Mouse (Mus musculus): ENCODE results near the gene Smyd5. TPM values are rescaled to one million over a fixed set of nuclear protein-coding genes. Genes with fewer than 3 reads are reported as not detected.

The Smyd5 gene
- total RNA-seq, 4 experiments from 2014 or later, result 53.0 to 58.7 (median 54.3) TPM

DNA sequence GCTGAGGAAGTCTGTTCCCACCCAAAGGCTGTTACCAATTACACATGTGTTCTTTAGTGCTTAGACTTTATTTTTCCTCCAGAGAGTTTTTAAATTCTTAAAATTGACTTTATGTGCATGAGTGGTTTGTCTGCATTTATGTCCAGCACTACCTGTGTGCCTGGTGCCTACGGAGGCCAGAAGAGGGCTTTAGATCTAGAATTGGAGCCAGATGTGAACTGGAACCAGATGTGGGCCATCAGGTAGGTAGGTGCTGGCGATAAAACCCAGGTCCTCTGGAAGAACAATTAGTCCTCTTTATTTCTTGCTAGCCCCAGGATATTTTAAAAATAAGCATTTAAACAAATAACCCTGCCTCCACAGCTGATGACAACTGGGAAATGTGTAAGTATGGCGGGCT is 59.8 kb downstream of the Smyd5 start:
- DNase-seq (ENCODE audit: low spot score in 2 of 2), result no peak

Other genes starting within 250 kb of the Smyd5 start
- 10 to 100 TPM; 32.0 to 34.9 (median 33.8) TPM for gene Emx1, start 244.6 kb upstream of the Smyd5 start, total RNA-seq (2022)
- 100 to 1,000 TPM; 177 to 201 (median 188) TPM for gene Sfxn5, start 98.6 kb upstream of the Smyd5 start, total RNA-seq (2022)
- gene Rab11fip5, start 57.4 kb upstream of the Smyd5 start, total RNA-seq (2022), result 10 to 100 TPM; 76.8 to 87.2 (median 83.1) TPM
- not detected for gene Noto, start 8.1 kb upstream of the Smyd5 start, total RNA-seq (2022)
- gene Cct7, start 19.5 kb downstream of the Smyd5 start, total RNA-seq (2022), result 100 to 1,000 TPM; 206 to 234 (median 220) TPM
- gene Pradc1, start 20.0 kb downstream of the Smyd5 start, total RNA-seq (2022), result 10 to 100 TPM; 25.7 to 34.2 (median 32.3) TPM
- 10 to 100 TPM; 80.0 to 89.9 (median 88.0) TPM for gene Fbxo41, start 71.0 kb downstream of the Smyd5 start, total RNA-seq (2022)
- 10 to 100 TPM; 19.1 to 29.4 (median 26.6) TPM for gene Egr4, start 81.6 kb downstream of the Smyd5 start, total RNA-seq (2022)
- 10 to 100 TPM in 2 of 4 experiments, 1 to 10 TPM in 2; 8.2 to 10.8 (median 9.9) TPM for gene Alms1, start 155.5 kb downstream of the Smyd5 start, total RNA-seq (2022)